Mouse (Mus musculus) neural tube, embryonic 15.5 days (tissue): ENCODE measurements around the gene Pqlc2. TPM values are rescaled to one million over a fixed set of nuclear protein-coding genes. Genes with fewer than 3 reads are reported as not detected.

Experiments used
- ATAC-seq: fragments of 200-750 bp; cut with Nextera tagmentation; 2 replicates; pipeline ENCODE4 v1.8.0; 2017; ENCODE audit warnings: mild to moderate bottlenecking, moderate TSS enrichment, moderate library complexity; ENCODE audit not compliant: low FRiP score
- H3K27ac ChIP-seq: fragments of 300-500 bp; sonication (generic); replicated peaks from 2 replicates; pipeline ENCODE4 v1.5.1; 2015; ENCODE audit warnings: mild to moderate bottlenecking, inconsistent platforms
- H3K27me3 ChIP-seq: fragments of 300-500 bp; sonication (generic); replicated peaks from 2 replicates; pipeline ENCODE4 v1.6.1; 2015; ENCODE audit warnings: inconsistent platforms
- H3K36me3 ChIP-seq: fragments of 300-500 bp; sonication (generic); 2 replicates; pipeline ENCODE4 v1.6.1; 2015; ENCODE audit warnings: inconsistent platforms
- H3K4me1 ChIP-seq: fragments of 300-500 bp; sonication (generic); 2 replicates; pipeline ENCODE4 v1.6.1; 2015; ENCODE audit warnings: inconsistent platforms
- H3K4me2 ChIP-seq: fragments of 300-500 bp; sonication (generic); 2 replicates; pipeline ENCODE4 v1.6.1; 2015; ENCODE audit warnings: inconsistent platforms, mild to moderate bottlenecking, moderate library complexity
- H3K4me3 ChIP-seq: fragments of 300-500 bp; sonication (generic); replicated peaks from 2 replicates; pipeline ENCODE4 v1.5.1; 2015; ENCODE audit warnings: mild to moderate bottlenecking, inconsistent platforms
- H3K9ac ChIP-seq: fragments of 300-500 bp; sonication (generic); replicated peaks from 2 replicates; pipeline ENCODE4 v1.6.1; 2015; ENCODE audit warnings: mild to moderate bottlenecking, inconsistent platforms
- H3K9me3 ChIP-seq: fragments of 300-500 bp; sonication (generic); replicated peaks from 2 replicates; pipeline ENCODE4 v1.6.1; 2016; ENCODE audit warnings: inconsistent platforms
- WGBS: fragments of 180-500 bp; shearing (Covaris S2); methylation state at CpG from one replicate; pipeline ENCODE4 v1.1.7; 2015; ENCODE audit warnings: mixed read lengths; 5-methylcytosine and 5-hydroxymethylcytosine counted together
- polyA plus RNA-seq: library from polyadenylated mRNA; unstranded; fragments of >200 nt; fragmentation: Nextera tagmentation; extraction: Ambion mirVana; gene quantifications from 2 replicates; pipeline ENCODE4 v1.2.1, GENCODE M21; 2015

Pqlc2 gene
- polyA plus RNA-seq, 1 experiment from 2014 or later, result 14.0 TPM

DNA sequence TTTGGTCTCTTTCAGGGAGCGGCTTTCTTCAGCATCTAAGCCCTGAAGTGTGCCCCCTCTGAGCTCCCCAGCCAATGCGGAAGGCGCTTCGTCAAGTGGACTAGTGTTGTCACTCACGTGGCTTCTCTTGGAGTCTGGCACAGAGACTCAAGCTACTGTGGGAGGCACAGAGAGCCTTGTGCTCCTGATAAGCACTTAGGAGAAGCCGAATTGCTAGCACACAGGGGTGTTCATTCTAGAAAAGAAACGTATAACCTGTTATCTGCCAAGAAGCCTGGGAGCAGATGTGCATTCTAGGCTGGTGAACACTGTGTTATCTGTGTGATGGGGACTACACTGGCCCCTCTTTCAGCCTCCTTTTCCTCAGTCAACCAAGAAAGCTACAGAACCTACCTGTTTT lies 25.0 kb upstream of the Pqlc2 start:
- Histone ChIP-seq H3K36me3 (no peaks in the 10 kb centered on the region), H3K9ac (no peak overlapping the region), H3K27me3 (peaks cover 10% of the 10 kb centered on the region), H3K4me1 (no peaks in the 10 kb centered on the region), H3K27ac (no peak overlapping the region), H3K4me2 (no peak overlapping the region), H3K9me3 (no peaks in the 10 kb centered on the region), H3K4me3 (no peak overlapping the region)
- no peak for ATAC-seq
- 77% methylated on average over 7 of the region's 7 CpGs for WGBS

DNA sequence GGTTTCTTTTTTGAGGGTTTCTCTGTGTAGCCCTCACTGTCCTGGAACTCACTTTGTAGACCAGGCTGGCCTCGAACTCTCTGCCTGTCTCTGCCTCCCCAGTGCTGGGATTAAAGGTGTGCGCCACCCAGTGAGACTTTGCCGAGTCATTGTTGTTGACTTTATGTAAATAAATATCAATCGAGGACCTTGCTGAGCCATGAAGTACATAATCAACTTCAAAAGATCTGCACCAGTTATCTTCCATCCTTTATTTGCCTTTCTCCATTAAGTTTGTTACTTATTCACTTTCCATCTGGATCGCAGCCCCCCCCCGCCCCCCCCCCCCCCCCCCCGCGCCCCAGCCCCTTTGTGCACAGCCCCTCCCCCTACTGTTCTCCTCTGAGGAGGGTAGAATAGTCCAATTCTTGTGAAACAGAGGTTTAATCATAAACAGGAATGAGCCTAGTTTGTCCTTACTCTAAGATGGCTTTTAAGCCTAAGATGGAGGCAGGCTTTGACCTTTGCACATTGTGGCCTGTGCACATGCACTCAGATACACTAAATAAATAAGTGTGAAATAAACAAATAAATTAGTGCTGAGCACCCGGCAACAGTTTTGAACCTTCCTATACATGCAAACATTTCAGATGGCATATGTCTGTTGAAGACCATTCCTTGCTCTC lies 24.3 kb upstream of the Pqlc2 start:
- H3K36me3 ChIP-seq, result no peaks in the 10 kb centered on the region
- no peak for ATAC-seq
- WGBS, result 80% methylated on average over 6 of the region's 9 CpGs
- H3K4me1 ChIP-seq, result no peaks in the 10 kb centered on the region
- H3K4me3 ChIP-seq, result no peak overlapping the region
- no peak overlapping the region for H3K9ac ChIP-seq
- H3K27ac ChIP-seq, result no peak overlapping the region
- no peak overlapping the region for H3K4me2 ChIP-seq
- H3K9me3 ChIP-seq, result no peaks in the 10 kb centered on the region
- H3K27me3 ChIP-seq, result peaks cover 10% of the 10 kb centered on the region

DNA sequence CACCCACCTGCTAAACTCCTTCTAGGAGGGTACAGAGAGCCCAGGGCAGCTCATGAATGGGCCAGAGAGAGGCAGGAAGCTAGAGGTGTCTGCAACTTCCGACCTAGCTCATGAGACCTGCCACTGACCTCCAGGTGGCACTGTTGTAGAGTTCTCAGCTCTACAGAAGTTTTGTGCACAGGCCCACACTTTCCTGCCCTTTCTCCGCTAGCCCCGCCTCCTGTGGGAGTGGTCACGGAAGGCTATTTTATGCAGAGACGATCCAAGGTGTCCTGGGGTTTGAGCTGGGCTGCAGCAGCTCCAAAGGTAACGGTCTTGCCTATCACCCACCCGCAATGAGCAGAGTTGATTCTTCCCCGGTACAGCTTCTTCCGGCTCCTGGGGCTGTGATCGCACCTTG lies 20.1 kb upstream of the Pqlc2 start:
- Histone ChIP-seq H3K27me3 (no peaks in the 10 kb centered on the region), H3K9me3 (no peaks in the 10 kb centered on the region), H3K36me3 (no peaks in the 10 kb centered on the region), H3K4me3 (0 out of 2 replicates have a peak overlapping the region, but pooled peaks have one; percentile 10), H3K27ac (no peak overlapping the region), H3K4me2 (peak overlapping the region; percentile 36), H3K9ac (no peak overlapping the region), H3K4me1 (no peaks in the 10 kb centered on the region)
- 15% methylated on average over 10 of the region's 10 CpGs for WGBS
- ATAC-seq, result no peak

DNA sequence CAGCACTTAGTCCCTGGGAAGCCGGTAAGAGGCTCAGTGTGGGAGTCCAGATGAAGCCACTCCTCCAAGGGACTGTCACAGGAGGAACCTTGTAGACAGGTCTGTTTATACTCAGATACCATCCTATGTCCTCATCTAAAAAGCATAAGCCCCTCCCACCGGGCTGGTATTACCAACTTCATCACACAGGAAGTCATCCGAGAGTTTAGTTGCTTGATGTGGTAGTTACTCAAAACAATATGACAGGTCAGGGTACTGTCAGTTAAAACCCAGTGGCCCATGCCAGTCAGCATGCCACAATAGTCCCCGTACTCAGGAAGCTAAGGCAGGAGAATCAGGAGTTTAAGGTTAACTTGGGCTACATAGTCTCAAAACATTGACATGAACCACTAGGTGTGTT lies 9.2 kb upstream of the Pqlc2 start:
- WGBS, result 97% methylated on average over 4 of the region's 4 CpGs
- no peak overlapping the region for H3K27ac ChIP-seq
- no peak overlapping the region for H3K4me2 ChIP-seq
- no peaks in the 10 kb centered on the region for H3K4me1 ChIP-seq
- H3K36me3 ChIP-seq, result peaks cover 24% of the 10 kb centered on the region
- H3K4me3 ChIP-seq, result no peak overlapping the region
- H3K27me3 ChIP-seq, result no peaks in the 10 kb centered on the region
- no peak overlapping the region for H3K9ac ChIP-seq
- no peaks in the 10 kb centered on the region for H3K9me3 ChIP-seq
- ATAC-seq, result no peak

- peaks cover 28% of the 10 kb centered on the region for H3K36me3 ChIP-seq
These were observed 7.9 kb upstream of the Pqlc2 start for GRCm38 (mm10) chr4:139318449-139318848.

GRCm38 (mm10) chr4:139312632-139313031 lies 2.1 kb upstream of the Pqlc2 start:
- no peak for ATAC-seq

More at GRCm38 (mm10) chr4:139318449-139318848, 7.9 kb upstream of the Pqlc2 start:
- Histone ChIP-seq H3K4me1 (no peaks in the 10 kb centered on the region), H3K4me2 (no peak overlapping the region), H3K4me3 (no peak overlapping the region), H3K27me3 (no peaks in the 10 kb centered on the region), H3K9me3 (no peaks in the 10 kb centered on the region), H3K27ac (no peak overlapping the region), H3K9ac (no peak overlapping the region)
- ATAC-seq, result no peak
- WGBS, result 93% methylated on average over 11 of the region's 11 CpGs

DNA sequence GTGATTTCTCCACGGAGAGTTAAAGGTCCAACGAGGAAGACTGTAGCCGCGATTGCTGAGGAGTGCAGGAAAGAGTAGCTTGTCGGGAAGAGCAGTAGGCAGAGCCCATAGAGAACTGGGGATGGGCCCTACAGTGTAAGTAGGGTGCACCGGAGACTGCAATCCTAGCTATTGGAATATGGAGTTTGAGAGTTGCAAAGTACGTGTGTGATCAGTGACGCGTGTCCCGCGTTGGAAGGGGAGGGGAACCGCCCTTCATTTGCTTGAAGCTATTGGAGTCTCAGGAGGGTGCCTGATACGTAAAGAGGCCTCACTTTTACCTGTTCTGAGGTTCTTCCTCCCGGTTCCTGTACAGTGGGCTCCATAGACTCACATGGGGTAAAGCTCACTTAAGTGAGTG lies 1.2 kb upstream of the Pqlc2 start:
- no peak for ATAC-seq
- Histone ChIP-seq H3K27me3 (no peaks in the 10 kb centered on the region), H3K9ac (peak overlapping the region; percentile 97), H3K9me3 (no peaks in the 10 kb centered on the region), H3K4me2 (peak overlapping the region; percentile 97), H3K4me1 (peaks cover 35% of the 10 kb centered on the region), H3K36me3 (peaks cover 17% of the 10 kb centered on the region), H3K27ac (no peak overlapping the region), H3K4me3 (peak overlapping the region; percentile 98)
- 25% methylated on average over 14 of the region's 14 CpGs for WGBS

More at GRCm38 (mm10) chr4:139312632-139313031, 2.1 kb upstream of the Pqlc2 start:
- no peaks in the 10 kb centered on the region for H3K27me3 ChIP-seq
- H3K27ac ChIP-seq, result no peak overlapping the region
- H3K9me3 ChIP-seq, result no peaks in the 10 kb centered on the region
- no peak overlapping the region for H3K4me3 ChIP-seq
- H3K36me3 ChIP-seq, result peaks cover 21% of the 10 kb centered on the region
- H3K4me1 ChIP-seq, result peaks cover 35% of the 10 kb centered on the region
- 60% methylated on average over 4 of the region's 4 CpGs for WGBS
- peak overlapping the region; percentile 97; the same call in 1 of the 2 replicates for H3K4me2 ChIP-seq
- no peak overlapping the region for H3K9ac ChIP-seq

DNA sequence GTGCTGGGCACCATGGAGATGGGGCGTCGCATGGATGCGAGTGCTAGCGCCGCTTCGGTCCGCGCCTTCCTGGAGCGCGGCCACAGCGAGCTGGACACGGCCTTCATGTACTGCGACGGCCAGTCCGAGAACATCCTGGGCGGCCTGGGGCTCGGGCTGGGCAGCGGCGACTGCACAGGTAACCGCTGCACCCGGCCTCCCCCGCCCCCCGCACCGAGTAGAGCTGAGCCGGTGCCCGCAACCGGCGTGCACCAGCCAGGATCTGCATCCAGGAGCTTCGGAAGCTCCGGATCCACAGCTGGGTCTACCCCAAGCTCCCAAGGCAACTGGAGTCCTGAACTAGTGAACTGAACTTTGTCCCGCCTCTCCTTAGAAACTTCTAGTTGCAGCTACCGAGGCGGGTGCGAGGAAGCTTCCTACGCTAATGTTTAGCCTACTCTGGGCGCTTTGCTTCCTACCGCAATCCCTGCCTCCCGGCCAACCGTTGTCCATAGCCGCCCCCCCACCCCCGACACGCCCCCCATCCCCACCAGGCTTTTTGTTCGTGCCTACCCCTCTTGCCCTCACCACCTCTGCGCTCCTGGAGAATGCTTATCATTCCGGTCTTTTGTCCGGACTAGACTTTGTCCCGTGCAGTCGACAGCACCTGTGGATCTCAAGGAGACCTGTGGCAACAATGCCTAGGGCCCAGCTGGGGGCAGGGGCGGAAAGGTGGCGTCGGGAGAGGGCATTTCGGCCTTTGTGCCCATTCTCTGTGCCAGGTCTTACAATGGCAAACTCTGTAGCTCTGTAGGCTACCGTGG lies 592 bp upstream of the Pqlc2 start:
- Histone ChIP-seq H3K4me1 (peaks cover 35% of the 10 kb centered on the region), H3K27me3 (no peaks in the 10 kb centered on the region), H3K9ac (peak overlapping the region; percentile 97), H3K9me3 (no peaks in the 10 kb centered on the region), H3K4me3 (peak overlapping the region; percentile 98), H3K36me3 (peaks cover 21% of the 10 kb centered on the region), H3K27ac (peak overlapping the region; percentile 82), H3K4me2 (peak overlapping the region; percentile 97)
- peak; percentile 77 for ATAC-seq
- under 1% methylated on average over 53 of the region's 53 CpGs for WGBS

GRCm38 (mm10) chr4:139309651-139310050 lies 857 bp downstream of the Pqlc2 start:
- Histone ChIP-seq H3K27me3 (no peaks in the 10 kb centered on the region), H3K9ac (peak overlapping the region; percentile 97; the same call in 1 of the 2 replicates), H3K4me2 (peak overlapping the region; percentile 97), H3K27ac (no peak overlapping the region), H3K9me3 (no peaks in the 10 kb centered on the region), H3K4me1 (peaks cover 35% of the 10 kb centered on the region), H3K36me3 (peaks cover 19% of the 10 kb centered on the region), H3K4me3 (peak overlapping the region; percentile 98)
- WGBS, result 22% methylated on average over 6 of the region's 6 CpGs
- ATAC-seq, result no peak

DNA sequence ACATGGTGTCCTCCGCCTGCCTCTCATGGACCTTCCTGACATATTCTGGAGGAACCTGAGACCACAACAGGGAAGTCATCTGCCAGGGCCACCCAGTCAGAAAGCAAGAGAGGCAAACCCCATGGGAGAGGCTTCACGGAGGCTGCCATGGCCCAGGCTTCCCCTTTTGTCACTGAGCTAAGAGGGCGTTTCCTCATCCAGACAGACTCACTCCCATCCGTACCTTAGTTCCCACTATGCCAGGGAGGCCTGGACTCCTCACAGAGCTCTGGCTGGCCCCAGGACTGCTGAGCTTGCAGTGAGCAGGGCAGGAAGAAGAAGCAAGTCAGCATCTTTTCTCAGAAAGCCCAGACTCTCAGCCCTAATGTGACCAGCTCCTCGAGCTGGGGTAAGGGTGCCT lies 2.6 kb downstream of the Pqlc2 start:
- H3K27ac ChIP-seq, result no peak overlapping the region
- H3K9me3 ChIP-seq, result no peaks in the 10 kb centered on the region
- no peak for ATAC-seq
- no peak overlapping the region for H3K4me2 ChIP-seq
- H3K27me3 ChIP-seq, result no peaks in the 10 kb centered on the region
- peaks cover 16% of the 10 kb centered on the region for H3K36me3 ChIP-seq
- peaks cover 35% of the 10 kb centered on the region for H3K4me1 ChIP-seq
- H3K9ac ChIP-seq, result no peak overlapping the region
- WGBS, result 88% methylated on average over 5 of the region's 5 CpGs
- no peak overlapping the region for H3K4me3 ChIP-seq

GRCm38 (mm10) chr4:139305521-139305920 lies 5.0 kb downstream of the Pqlc2 start:
- H3K9me3 ChIP-seq, result no peaks in the 10 kb centered on the region
- peaks cover 18% of the 10 kb centered on the region for H3K4me1 ChIP-seq
- H3K4me3 ChIP-seq, result no peak overlapping the region
- H3K9ac ChIP-seq, result no peak overlapping the region
- peaks cover 23% of the 10 kb centered on the region for H3K36me3 ChIP-seq
- no peaks in the 10 kb centered on the region for H3K27me3 ChIP-seq
- WGBS, result 95% methylated on average over 3 of the region's 3 CpGs
- H3K27ac ChIP-seq, result no peak overlapping the region
- no peak overlapping the region for H3K4me2 ChIP-seq
- ATAC-seq, result no peak

- H3K4me2 ChIP-seq, result no peak overlapping the region
- no peaks in the 10 kb centered on the region for H3K27me3 ChIP-seq
- no peak overlapping the region for H3K27ac ChIP-seq
- no peaks in the 10 kb centered on the region for H3K9me3 ChIP-seq
- 69% methylated on average over 5 of the region's 5 CpGs for WGBS
- no peaks in the 10 kb centered on the region for H3K4me1 ChIP-seq
- ATAC-seq, result no peak
- peaks cover 47% of the 10 kb centered on the region for H3K36me3 ChIP-seq
- no peak overlapping the region for H3K4me3 ChIP-seq
- H3K9ac ChIP-seq, result no peak overlapping the region
These were observed 8.3 kb downstream of the Pqlc2 start for GRCm38 (mm10) chr4:139302241-139302640.
